Mouse (Mus musculus) NIH3T3 (cell line): ENCODE results near the gene Rufy3.

Experiments used
- DNase-seq: peaks from one replicate; pipeline ENCODE4 v3.0.0-alpha.2; 2012; ENCODE audit warnings: low read depth

The Rufy3 gene

DNA sequence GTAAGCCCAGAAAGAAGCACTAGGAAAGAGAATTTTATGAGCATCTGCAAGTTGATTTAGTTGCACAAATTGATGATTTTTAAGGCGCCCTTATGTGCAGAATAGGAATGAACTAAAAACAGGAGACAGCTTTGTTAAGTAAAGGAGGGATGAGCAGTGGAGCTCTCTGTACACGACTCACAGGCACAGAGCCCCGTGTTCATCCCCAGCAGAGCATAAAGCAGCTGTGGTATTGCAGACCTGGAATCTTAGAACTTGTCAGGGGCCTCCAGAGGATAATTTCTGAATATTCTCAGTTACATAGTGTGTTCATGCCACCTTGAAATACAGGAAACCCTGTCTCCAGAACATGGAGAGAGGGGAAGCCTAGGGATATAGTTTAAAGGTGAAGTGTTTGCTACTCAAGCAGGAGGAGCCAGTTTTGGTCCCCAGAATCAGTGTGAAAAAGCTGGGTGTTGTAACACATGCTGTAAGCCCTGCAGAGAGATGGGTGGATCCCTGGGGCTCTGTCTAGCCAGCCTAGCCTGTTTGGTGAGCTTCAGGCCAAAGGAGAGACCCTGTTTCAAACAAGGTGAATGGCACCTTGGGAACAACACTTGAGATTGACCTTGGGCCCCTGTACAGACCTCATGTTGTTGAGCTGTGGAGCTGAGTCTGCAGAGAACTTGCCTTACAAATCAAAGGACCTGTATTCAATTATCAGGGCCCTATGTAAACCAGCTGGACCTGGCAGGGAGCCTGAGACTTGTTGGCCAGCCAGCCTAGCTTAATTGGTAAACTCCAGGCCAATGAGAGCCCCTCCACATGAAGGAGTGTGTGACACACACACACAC lies 10.9 kb downstream of the Rufy3 start:
- peak; percentile 72 for DNase-seq

GRCm38 (mm10) chr5:88580681-88581080 lies 15.8 kb downstream of the Rufy3 start:
- no peak for DNase-seq

DNA sequence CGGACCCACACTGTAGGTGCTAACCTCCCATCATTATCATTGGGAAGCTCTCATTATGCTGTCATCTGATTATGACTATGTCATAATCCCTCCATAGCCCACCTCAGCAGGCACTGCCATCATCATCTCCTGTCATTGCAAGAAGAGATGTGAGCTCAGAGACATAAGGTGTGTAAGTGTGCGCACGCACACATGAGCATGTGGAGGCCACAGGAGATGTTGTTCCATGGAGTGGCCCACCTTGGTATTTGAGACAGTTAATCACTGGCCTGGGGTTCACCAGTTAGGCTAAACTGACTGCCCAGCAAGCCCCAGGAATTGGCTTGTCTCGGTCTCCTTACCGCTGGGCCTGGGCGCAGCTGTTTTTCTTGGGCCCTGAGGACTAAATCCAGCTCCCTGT lies 16.5 kb downstream of the Rufy3 start:
- DNase-seq, result no peak

DNA sequence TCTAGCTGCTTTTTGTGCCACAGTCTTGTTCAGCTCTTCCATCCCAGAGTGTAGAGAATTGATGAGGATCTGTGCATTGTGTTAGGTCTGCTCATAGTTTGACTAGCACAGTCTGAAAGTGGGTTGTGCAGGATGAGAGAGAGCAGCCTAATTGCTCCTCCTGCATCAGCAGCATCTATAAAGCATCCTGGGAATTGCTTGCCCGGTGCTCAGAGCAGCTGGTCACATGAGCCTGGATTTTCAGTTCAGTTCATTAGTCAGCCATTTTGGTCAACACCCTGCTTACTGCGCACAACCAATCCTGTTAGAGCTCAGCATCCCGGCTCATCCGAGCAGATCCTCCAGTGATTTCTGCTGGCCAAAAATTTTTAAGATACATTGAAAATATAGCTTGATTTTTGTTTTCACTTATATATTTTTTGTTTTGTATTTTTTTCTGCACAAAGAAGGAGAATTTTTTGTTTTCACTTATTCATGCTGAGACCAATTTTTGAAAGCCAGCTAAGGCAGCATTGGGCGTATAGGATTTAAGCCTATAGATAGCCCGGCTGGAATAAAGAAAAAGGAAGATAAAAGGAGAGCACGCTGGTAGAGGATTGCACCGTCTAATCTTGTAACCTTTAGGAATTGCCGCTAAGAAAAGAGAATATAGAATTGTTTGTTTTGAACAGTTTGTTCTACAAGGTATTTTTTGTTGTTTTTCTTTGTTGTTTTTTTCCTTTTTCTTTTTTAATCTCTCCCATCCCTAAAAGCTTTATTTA lies 18.6 kb downstream of the Rufy3 start:
- peak; percentile 27 for DNase-seq

- DNase-seq, result no peak
Measured at GRCm38 (mm10) chr5:88584061-88584460, 19.2 kb downstream of the Rufy3 start.

DNA sequence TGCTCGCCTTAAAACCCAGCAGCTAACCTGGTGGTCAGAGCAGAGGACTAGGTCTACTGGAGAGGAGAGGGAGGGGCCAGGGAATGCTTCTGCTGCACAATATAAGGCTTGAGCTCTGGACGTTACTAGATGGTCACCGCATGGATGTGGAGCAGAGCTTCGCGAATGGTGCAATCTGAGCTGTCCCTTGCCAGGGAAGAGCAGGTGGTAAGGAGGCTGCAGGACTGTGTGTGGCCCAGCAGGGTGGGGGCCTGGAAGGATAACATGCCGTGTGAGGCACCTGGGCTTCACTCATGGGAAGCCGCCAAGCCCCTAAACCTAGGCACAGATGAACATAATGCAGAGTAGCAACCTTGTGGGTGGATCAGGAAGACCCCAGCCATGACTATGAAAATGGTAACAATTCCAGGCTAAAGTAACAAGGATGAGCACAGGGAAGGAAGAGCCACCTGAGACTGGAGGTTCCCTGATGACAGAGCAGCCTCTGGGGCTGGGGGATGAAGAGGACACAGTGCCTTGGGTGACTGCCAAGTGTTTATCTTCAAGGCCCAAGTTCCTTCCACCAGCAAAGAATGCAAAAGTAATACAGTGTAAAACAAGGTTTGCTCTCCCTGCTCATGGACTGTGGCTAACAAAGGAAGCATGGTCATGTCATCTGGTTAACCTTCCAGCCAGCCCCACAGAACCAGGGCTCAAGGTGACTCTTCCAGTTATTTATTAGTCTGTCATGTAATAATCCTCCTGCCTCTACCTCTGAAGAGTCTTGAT lies 21.8 kb downstream of the Rufy3 start:
- DNase-seq, result no peak

- DNase-seq, result no peak
Measured at GRCm38 (mm10) chr5:88587211-88587934, 22.5 kb downstream of the Rufy3 start.

DNA sequence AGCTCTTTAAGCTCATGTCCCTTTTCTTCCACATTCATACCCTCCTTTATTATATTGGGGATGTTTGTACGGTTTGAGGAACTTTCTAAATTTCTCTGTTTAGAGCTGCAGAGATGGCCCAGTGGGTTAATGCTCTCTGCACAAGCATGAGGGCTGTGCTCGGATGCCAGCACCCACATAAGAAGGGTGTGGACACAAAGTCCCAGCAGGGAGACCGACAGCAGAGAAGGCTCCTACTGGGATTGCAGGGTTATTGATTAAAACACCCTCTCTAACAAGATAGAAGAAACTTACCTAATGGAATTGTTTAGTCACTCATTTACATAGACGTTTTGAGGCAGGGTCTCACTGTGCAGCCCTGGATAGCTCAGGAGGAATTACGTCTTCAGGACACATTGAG lies 23.6 kb downstream of the Rufy3 start:
- DNase-seq, result no peak

DNA sequence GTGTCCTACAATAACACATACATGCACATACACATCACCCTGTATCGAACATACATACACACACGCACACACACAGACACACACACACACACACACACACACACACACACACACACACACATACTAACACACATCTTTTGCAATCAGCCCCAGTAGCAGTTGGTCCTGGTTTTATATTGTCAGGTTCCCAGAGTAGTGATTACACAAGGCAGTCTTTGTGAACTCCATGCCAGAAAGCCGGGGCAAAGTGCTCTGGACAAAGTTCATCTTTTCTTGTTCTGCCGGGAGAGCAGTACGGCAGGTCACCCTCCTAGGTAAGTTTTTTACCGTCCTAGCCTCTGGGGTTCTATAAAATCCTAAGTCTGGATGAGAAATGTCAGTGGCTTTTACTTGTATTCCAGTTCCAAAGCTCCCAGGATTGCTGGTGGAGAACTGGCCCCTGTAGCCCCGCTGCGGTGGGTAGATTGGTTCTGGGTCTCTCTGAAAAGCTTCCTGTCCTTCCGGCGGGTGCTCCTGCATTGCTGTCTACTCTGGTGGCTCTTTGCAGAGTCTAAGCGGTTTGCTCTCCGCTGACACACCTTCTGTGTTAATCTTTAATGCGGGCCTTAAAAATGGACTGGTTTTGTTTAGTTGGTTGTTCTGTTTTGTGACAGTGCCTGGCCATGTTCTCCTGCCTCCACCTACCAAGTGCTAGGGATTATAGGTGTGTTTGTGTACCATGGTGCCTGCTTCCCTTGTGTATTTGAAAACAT lies 28.8 kb downstream of the Rufy3 start:
- no peak for DNase-seq

DNA sequence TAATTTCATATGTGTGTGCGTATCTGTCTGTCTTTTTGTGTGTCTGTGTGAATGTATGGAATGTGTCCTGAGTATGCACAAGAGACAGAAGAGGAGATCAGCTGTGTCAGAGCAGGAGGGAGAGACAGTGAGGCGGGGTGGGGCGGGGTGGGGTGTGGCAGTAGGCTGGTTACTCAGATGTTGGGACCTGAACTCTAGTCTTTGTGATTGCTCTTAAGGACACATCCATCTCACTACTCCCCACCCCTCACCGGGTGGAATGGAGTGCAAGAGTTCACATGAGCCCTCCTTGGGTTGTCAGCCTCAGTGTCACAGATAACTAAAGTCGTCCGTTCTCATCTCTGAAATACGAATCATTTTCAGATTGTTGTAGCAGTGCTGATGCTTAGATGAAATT lies 29.3 kb downstream of the Rufy3 start:
- DNase-seq, result no peak

GRCm38 (mm10) chr5:88595537-88596455 lies 31.0 kb downstream of the Rufy3 start:
- no peak for DNase-seq

DNA sequence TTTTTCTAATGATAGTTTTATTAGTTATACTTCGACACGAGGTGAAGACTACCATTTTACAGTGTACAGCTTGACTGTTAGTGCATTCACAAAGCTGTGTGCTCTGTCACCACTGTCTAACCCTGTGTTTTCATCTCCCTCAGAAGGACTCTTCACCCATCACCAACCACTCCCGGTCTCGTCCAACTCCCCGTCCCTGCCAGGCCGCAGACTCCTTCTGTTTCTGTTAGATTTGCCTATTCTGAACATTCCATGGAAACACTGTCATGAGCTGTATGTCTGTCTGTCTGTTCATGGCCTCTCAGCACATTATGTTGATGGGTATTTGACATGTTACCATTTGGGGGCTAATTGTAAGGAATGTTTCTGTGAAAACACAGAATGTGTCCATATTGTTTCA lies 34.1 kb downstream of the Rufy3 start:
- no peak for DNase-seq

DNA sequence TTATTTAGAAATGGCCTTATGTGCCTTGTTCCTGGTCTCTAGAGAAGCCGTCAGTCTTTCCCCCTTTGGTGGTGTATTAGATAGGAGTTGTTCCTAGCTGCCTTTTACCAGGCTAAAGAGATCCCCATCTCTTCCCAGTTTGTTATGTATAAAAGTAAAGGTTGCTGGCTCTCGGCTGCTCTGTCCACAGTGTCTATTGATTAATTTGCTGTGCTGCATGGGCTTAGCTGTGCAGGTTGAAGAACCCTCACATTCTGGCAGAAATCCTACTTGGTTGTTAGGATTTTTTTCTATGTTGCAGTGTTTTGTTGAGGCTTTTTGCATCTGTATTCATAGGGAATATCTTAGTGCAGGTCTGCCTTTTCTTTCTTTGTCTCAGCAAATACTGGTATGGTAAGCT lies 37.2 kb downstream of the Rufy3 start:
- no peak for DNase-seq

- DNase-seq, result no peak
Measured at GRCm38 (mm10) chr5:88602713-88603112, 37.9 kb downstream of the Rufy3 start.

- DNase-seq, result no peak
Measured at GRCm38 (mm10) chr5:88604046-88604445, 39.2 kb downstream of the Rufy3 start.

DNA sequence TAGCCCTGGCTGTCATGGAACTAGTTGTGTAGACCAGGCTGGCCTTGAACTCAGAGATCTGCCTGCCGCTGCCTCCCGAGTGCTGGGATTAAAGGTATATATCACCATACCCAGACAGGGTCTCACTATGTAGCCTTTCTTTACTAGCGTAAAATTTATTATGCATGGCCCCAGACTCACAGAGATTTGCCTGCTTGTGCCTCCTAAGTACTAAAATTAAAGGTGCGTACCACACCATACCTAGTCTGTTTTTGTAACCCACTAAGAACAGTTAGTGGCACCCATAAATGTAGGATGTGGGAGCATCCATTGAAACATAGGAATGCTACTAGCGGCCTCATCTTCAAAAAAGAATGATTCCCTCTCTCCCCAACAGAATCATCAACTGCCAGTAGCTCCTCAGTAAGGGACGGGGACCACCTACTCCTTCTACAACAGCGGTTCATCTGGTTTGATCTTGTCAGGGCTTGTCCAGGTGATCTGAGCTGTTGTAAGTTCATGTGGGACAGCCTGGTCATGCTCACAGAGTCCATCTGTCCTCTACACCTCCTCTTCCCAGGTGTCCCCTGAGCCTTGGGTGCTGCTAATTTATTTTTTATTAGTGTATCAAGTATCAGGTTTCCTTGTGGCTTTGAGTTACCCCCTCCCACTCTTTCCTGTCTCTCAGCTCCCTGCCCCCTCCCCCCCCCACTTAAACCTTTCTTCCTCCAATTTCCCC lies 40.0 kb downstream of the Rufy3 start:
- no peak for DNase-seq

DNA sequence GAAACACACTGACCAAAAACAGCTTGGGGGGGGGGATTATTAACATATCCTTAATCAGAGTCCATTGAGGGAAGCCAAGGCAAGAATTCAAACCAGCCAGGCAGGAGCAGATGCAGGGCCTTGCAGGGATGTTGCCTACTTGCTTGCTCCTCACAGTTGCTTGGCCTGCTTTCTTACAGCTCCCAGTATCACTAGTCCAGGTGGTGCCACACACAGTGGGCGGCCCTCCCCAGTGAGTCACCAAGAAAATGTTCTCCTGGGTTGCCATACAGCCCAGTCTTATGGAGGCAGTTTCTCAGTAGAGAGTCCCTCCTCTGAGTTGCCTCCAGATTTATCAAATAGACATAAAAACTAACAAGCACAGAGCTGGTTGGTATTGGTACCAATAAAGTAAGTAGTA lies 49.3 kb downstream of the Rufy3 start:
- DNase-seq, result no peak

DNA sequence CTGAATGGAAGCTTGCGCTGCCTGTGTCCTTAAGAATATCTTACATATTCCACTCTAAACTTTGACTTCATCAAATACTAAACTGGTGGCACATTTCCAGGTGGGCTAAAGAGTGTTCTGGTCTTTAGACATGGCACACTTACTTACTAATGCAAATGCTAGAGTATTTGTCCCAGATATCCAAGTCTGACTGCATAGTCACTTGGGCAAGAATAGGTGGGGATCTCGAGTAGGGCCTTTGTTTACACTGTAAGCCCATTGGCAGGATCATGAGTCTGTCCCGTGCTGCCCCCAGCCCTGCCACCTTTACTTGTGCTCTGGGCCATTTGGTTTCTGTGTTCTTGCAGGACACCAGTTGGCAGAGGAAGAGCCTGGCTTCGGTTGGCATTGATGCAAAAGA lies 52.1 kb downstream of the Rufy3 start:
- no peak for DNase-seq

GRCm38 (mm10) chr5:88627545-88627944 lies 62.7 kb downstream of the Rufy3 start:
- DNase-seq, result no peak

- no peak for DNase-seq
Measured at GRCm38 (mm10) chr5:88629125-88629524, 64.3 kb downstream of the Rufy3 start.
